Mouse (Mus musculus): ENCODE data around the gene Pfpl.

Pfpl gene

DNA sequence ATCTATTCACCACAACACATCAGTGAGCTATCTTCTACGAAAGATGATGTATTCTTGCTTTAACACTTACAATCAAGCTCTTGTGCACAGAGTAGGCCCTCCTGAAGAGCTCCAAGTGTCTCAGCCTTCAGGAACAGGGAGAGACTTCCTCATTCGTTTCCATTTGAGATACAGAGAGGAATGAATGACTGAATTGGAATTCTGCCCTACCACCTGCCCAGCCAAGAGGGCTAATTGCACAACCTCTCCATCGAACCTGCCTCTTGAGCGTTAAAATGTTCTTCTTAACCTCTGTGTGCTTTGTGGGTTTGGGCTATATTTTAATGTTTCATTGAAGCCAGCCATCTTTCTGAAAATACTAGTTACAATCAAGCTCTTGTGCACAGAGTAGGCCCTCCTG is 37.0 kb downstream of the Pfpl start:
- DNase-seq (ENCODE audit: inconsistent ontology term): no peak

DNA sequence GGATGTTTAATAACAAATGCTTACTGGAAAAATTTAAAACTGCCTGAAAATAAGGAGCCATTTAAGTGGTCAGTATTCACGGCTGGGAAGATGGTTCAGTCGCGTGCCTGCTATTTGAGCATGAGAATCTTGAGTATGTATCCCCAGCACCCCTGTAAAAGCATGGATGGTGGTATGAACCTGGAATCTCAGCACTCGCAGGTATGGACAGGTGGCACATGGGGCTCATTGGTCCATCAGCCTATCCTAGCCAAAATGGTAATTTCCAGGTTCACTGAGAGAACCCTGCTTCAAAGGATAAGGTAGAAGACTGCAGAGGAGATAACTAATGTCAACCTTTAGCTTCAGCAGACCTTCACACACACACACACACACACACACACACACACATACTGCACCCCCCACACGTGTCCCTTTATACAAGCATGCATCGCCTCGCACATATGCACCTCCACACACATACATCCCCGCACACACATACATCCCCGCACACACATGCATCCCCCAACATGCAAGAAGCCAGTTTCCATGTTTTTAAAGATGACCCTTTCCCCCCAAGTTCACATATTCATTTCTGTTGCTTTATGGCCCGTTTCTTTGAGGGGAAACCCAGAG is 37.9 kb downstream of the Pfpl start:
- DNase-seq (ENCODE audit: inconsistent ontology term): no peak

DNA sequence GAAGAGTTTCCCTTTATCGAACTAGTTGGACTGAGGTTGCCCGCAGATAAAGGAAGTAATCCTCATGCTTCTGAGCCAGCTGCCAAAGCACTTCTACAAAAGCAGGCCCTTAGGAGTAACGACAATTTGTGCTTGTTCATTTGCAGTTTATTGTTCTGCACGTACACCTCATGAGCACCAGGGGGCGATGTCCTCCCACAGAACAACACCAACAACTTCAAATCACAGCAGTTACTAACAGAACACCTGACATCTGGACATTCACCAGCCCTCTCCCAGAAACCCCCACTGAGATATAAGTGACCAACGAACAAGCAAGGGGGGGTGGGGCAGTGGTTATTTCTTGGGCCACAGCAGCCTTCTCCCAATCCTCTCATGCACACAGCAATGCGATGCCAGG is 38.5 kb downstream of the Pfpl start:
- DNase-seq (ENCODE audit: inconsistent ontology term): peak; percentile 82

GRCm38 (mm10) chr19:12467436-12467835 is 39.7 kb downstream of the Pfpl start:
- no peak for DNase-seq (ENCODE audit: inconsistent ontology term)

DNA sequence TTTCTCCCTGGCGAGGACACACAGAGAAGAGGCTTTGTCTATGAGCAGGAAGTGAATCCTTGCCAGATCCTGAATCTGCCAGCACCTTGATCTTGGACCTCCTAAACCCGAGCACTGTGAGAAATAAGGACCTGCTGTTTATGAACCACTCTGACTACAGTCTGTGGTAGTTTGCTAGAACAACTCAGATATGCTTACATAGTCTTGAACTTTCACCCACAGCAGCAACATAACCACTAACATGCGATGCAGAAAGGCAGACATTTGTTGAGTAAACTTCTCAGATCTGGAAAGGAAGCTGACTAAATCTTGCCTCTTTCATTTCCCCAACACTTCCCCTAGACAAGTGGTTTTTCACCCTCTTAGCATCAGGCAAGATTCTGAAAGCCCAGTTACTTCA is 44.2 kb downstream of the Pfpl start:
- peak; percentile 47 for DNase-seq (ENCODE audit: inconsistent ontology term)

DNA sequence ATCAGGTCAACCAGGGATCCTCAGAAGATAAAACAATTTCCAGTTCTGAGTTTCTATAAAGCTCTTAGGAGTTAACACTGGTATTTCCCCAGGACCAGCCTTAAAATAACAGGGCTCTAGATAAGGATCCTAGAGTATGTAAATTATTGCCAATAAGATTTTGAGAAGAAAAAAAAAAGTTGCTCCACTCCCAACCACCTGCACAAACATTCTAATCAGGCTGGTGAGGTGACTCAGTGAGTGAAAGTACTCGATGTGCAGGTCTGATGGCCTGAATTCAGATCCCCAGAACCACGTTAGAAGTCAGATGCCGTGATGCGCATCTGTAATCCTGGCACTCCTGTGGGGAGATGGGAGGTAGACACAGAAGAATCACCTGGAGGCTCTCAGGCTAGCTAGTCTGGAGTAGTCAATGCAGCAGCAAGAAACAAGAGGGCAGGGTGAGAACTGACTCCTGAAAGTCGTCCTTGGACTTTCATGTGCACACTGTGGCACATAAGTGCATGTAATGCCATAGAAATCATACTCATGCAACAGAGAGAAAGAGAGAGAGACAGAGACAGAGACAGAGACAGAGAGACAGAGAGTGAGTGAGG is 44.8 kb downstream of the Pfpl start:
- DNase-seq (ENCODE audit: inconsistent ontology term): no peak

GRCm38 (mm10) chr19:12473201-12473641 is 45.5 kb downstream of the Pfpl start:
- DNase-seq (ENCODE audit: inconsistent ontology term): peak; percentile 65

GRCm38 (mm10) chr19:12473951-12474350 is 46.2 kb downstream of the Pfpl start:
- no peak for DNase-seq (ENCODE audit: inconsistent ontology term)

DNA sequence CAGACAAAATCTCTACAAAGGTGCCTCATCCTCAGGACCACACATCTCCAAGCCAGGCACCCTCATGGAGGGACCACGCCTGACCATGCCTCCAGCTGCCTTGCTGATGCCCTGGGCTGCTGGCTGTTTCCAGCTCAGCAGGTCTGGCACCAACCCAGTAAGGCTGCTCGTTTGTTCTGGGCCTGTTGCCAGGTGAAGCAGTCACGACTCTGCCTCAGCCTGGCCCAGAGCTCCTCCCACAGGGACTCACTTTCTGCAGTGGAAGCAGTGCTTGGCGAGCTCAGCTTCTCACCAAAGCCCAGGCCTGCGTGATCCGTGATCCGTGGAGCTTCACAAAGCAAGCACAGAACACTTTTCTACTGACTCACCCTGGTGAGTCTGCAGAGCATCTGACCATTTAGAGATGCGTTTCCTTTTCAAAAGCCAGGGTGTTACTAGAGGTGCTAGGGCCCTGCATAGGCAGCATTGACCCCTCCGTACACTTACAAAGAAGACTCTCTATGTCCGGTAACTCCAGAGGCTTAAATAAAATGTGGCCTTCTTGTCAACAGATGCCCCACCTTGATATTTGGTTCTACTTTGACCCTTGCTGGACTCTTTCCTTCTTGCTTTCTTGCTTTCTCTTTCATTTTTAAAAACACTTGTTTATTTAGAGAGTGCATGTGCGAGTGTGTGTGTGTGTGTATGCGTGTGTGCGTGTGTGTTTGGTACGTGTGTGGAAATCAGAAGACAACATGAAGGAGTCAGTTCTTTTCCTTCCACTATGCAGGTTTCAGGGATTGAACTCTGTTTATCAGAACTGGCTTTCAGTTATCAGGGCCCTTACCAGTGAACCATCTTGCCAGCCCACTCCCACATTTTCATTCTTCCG is 47.9 kb downstream of the Pfpl start:
- peak; percentile 95 for DNase-seq (ENCODE audit: inconsistent ontology term)

DNA sequence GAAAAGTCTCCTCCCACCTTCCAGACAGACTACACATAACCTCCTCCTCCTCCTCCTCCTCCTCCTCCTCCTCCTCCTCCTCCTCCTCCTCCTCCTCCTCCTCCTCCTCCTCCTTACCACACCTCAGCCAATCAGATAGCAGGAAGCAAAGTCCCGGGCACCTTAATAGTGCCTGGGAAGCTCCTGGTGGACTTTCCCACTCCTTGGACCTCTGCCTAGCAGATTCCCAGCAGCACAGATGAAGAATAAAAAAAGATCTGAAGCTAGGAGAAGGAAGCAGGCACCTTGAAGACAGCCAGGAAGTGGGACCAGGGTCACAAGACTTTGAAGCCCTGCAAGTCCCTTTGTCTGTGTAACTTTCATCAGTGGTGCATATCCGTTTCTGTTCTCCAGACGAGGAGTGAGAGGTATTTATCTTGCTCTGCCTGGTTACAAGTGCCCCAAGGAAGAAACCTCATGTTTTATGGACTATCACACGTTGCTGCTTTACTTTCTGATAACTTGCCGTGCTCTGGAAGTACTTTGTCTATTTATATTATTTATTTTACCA is 49.1 kb downstream of the Pfpl start:
- no peak for DNase-seq (ENCODE audit: inconsistent ontology term)

- no peak for DNase-seq (ENCODE audit: inconsistent ontology term)
Observed at GRCm38 (mm10) chr19:12478369-12478768, 50.7 kb downstream of the Pfpl start.
